Mouse (Mus musculus) ES-Bruce4 (cell line): ENCODE results near the gene Adgrl2.

Experiments
- CTCF ChIP-seq: IDR thresholded peaks from one replicate; pipeline ENCODE4 v1.8.1; 2011; ENCODE audit warnings: low read depth, low read length
- EP300 ChIP-seq: IDR thresholded peaks from 2 replicates; pipeline ENCODE4 v1.6.1; 2011; ENCODE audit warnings: low read depth, low read length; ENCODE audit not compliant: insufficient read depth

- TF ChIP-seq CTCF = no peak
- no peak for TF ChIP-seq EP300
Measured at GRCm38 (mm10) chr3:148977838-148978237, 12.5 kb downstream of the Adgrl2 start.
